Mouse (Mus musculus): ENCODE data around the gene Cars2.

GRCm38 (mm10) chr8:11475397-11475796 lies 75.2 kb downstream of the Cars2 start:
- TF ChIP-seq EP300 (IDR thresholded peaks at IDR 0.05; ENCODE audit: low read depth in 1 of 2, low read length in 2 of 2): no peak
- no peak for TF ChIP-seq CTCF (IDR thresholded peaks at IDR 0.05 in 2 of 3, conservative IDR thresholded peaks at IDR 0.05 in 1 of 3; ENCODE audit: control insufficient read depth in 1 of 3, insufficient read depth in 1 of 3, low read depth in 2 of 3, low read length in 3 of 3, poor library complexity in 1 of 3, severe bottlenecking in 1 of 3)
- TF ChIP-seq GABPA (IDR thresholded peaks at IDR 0.05; ENCODE audit: low read depth, low read length): no peak
- TF ChIP-seq HCFC1 (IDR thresholded peaks at IDR 0.05; ENCODE audit: low read depth, low read length): no peak
- TF ChIP-seq GATA1 (IDR thresholded peaks at IDR 0.05; ENCODE audit: low read depth, low read length): no peak
- TF ChIP-seq USF2 (IDR thresholded peaks at IDR 0.05; ENCODE audit: borderline replicate concordance in 1 of 2, insufficient read depth in 1 of 2, low read depth in 1 of 2, low read length in 2 of 2): no peak
- TF ChIP-seq SMC3 (IDR thresholded peaks at IDR 0.05; ENCODE audit: low read depth, low read length): no peak
- TF ChIP-seq ZMIZ1 (IDR thresholded peaks at IDR 0.05; ENCODE audit: low read depth, low read length): no peak

Measured in MEL (cell line).